30 mouse cellular contexts compared by ENCODE assay signal in the genomic region with DNA sequence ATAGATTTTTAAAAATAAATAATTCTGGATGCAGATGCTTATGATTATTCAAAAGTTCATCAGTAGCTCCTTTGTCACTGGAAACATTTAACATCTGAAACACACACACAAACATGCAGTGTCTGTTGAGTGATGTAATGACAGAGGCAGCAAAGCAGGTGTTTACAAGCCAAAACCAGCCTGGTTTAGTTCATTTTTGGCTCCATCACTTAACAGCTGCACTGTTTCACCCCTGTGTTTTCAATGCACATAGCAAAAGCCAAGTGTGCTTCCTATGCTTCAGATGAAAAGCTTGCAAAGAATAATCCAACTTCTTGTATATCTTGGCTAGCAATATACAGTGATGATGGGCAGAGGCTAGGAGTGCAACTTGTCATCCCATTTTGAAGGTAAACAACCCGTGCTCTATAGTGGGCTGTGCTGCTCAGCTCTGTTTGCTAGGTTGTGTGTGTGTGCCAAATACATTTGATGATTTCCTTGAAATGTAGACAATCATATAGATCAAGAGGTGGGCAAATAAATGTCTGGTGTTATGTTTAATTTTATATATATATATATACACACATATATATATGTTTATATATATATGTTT.
DNase-seq lines count a peak whose midpoint lies in the region; ATAC-seq and TF ChIP-seq lines count a peak whose summit lies in the region.
"Had no signal": no experiment of that assay in that cellular context is flagged by ENCODE, and none has a peak within 500 bp of the region (broad histone marks: within the 10 kb centered on the region; RNA-seq: fewer than 3 reads in every experiment).

No protein-coding gene starts in this region.

- WGBS in stomach, embryonic 15.5 days, result 46% methylated on average over 1 of the region's 1 CpGs
- WGBS in stomach, postnatal 0 days, result 37% methylated on average over 1 of the region's 1 CpGs

- no peak for TF ChIP-seq EP300 in stomach, postnatal 0 days (optimal IDR thresholded peaks at IDR 0.05)

- H3K4me3 ChIP-seq in layer of hippocampus, adult 2 months, result no peak overlapping the region
- no peak overlapping the region for H3K4me3 ChIP-seq in stomach, embryonic 15.5 days (replicated peaks)
- H3K4me3 ChIP-seq in stomach, postnatal 0 days (ENCODE audit: low read depth, low read length), result no peak overlapping the region
- H3K4me3 ChIP-seq: embryonic facial prominence, embryonic 13.5 days; erythroblast, embryonic 14.5 days; gastrocnemius, adult 2 months; heart, embryonic 13.5 days; hindbrain, embryonic 10.5 days; hindbrain, embryonic 15.5 days; kidney, embryonic 15.5 days; neural tube, embryonic 12.5 days had no signal

- H3K4me2 ChIP-seq in stomach, embryonic 15.5 days, result no peak overlapping the region
- no peak overlapping the region for H3K4me2 ChIP-seq in stomach, postnatal 0 days (replicated peaks; ENCODE audit: low read depth)
- H3K4me2 ChIP-seq: embryonic facial prominence, embryonic 13.5 days; heart, embryonic 13.5 days; hindbrain, embryonic 15.5 days; kidney, embryonic 15.5 days; midbrain, embryonic 11.5 days; neural tube, embryonic 12.5 days had no signal

- no peaks in the 10 kb centered on the region for H3K9me3 ChIP-seq in stomach, embryonic 15.5 days
- no peaks in the 10 kb centered on the region for H3K9me3 ChIP-seq in stomach, postnatal 0 days (ENCODE audit: control insufficient read depth, low read length)
- H3K9me3 ChIP-seq: embryonic facial prominence, embryonic 13.5 days; heart, embryonic 13.5 days; hindbrain, embryonic 10.5 days; hindbrain, embryonic 15.5 days; kidney, embryonic 15.5 days; neural tube, embryonic 12.5 days had no signal

- DNase-seq in heart, adult 18-20 months, result peak; percentile 34 to 36
- no peak for DNase-seq in heart, postnatal 25 days (ENCODE audit: low spot score)
- peak; percentile 2 for DNase-seq in layer of hippocampus, adult 9-11 months
- DNase-seq in layer of hippocampus, adult 2 months (ENCODE audit: low spot score in 2 of 2), result no peak
- DNase-seq in stomach, postnatal 0 days (ENCODE audit: low spot score), result no peak
- DNase-seq in retina, postnatal 1 day, result no peak
- DNase-seq in adrenal gland, adult 18-20 months (ENCODE audit: low spot score in 2 of 2), result no peak
- DNase-seq: adrenal gland, postnatal 14 days; cerebellum, adult 11-12 months; cerebellum, adult 9-11 months; embryo, embryonic 11 days; gastrocnemius, adult 2 months; gastrocnemius, postnatal 36 days; kidney, adult 18-20 months; kidney, postnatal 25 days; right cerebral cortex, postnatal 4 days; thymus, postnatal 14 days had no signal

- no peaks in the 10 kb centered on the region for H3K4me1 ChIP-seq in stomach, embryonic 15.5 days
- no peaks in the 10 kb centered on the region for H3K4me1 ChIP-seq in stomach, postnatal 0 days (replicated peaks; ENCODE audit: control insufficient read depth, insufficient read depth)
- H3K4me1 ChIP-seq: embryonic facial prominence, embryonic 13.5 days; heart, embryonic 13.5 days; hindbrain, embryonic 10.5 days; hindbrain, embryonic 15.5 days; kidney, embryonic 15.5 days; neural tube, embryonic 12.5 days had no signal

- no peaks in the 10 kb centered on the region for H3K27me3 ChIP-seq in stomach, embryonic 15.5 days (replicated peaks)
- H3K27me3 ChIP-seq in stomach, postnatal 0 days (ENCODE audit: control insufficient read depth, insufficient read depth, low read length), result no peaks in the 10 kb centered on the region
- H3K27me3 ChIP-seq: embryonic facial prominence, embryonic 13.5 days; heart, embryonic 13.5 days; hindbrain, embryonic 15.5 days; kidney, embryonic 15.5 days; neural tube, embryonic 12.5 days; Patski had no signal

- no peak for TF ChIP-seq CTCF in layer of hippocampus, adult 2 months (conservative IDR thresholded peaks at IDR 0.05)
- TF ChIP-seq CTCF in stomach, postnatal 0 days (IDR thresholded peaks at IDR 0.05; ENCODE audit: low read depth), result no peak

- no peak overlapping the region for H3K9ac ChIP-seq in stomach, embryonic 15.5 days
- no peak overlapping the region for H3K9ac ChIP-seq in stomach, postnatal 0 days (ENCODE audit: low read length)
- H3K9ac ChIP-seq: embryonic facial prominence, embryonic 13.5 days; heart, embryonic 13.5 days; hindbrain, embryonic 15.5 days; kidney, embryonic 15.5 days; neural tube, embryonic 12.5 days had no signal

- no peak overlapping the region for H3K27ac ChIP-seq in layer of hippocampus, adult 2 months
- H3K27ac ChIP-seq in stomach, embryonic 15.5 days, result no peak overlapping the region
- no peak overlapping the region for H3K27ac ChIP-seq in stomach, postnatal 0 days (replicated peaks)
- H3K27ac ChIP-seq: embryonic facial prominence, embryonic 13.5 days; gastrocnemius, adult 2 months; heart, embryonic 13.5 days; hindbrain, embryonic 10.5 days; hindbrain, embryonic 15.5 days; kidney, embryonic 15.5 days; neural tube, embryonic 12.5 days had no signal

- intact Hi-C loops in heart, postnatal 25 days (cut with DNase I), result no loop called here

- no peaks in the 10 kb centered on the region for H3K36me3 ChIP-seq in stomach, embryonic 15.5 days
- H3K36me3 ChIP-seq in stomach, postnatal 0 days (ENCODE audit: control insufficient read depth, insufficient read depth, low read length), result no peaks in the 10 kb centered on the region
- H3K36me3 ChIP-seq: embryonic facial prominence, embryonic 13.5 days; heart, embryonic 13.5 days; hindbrain, embryonic 10.5 days; hindbrain, embryonic 15.5 days; kidney, embryonic 15.5 days; neural tube, embryonic 12.5 days had no signal

- 0 out of 2 replicates have a peak, but pooled peaks have one; percentile 31 for ATAC-seq in stomach, embryonic 15.5 days (ENCODE audit: insufficient read depth, low FRiP score, low read depth)
- ATAC-seq in stomach, postnatal 0 days (ENCODE audit: low FRiP score, low TSS enrichment), result no peak
- ATAC-seq: forebrain, embryonic 16.5 days; inflammation-experienced regulatory T-cells, adult 6 months; midbrain, embryonic 16.5 days; Patski had no signal

Comparison
In these comparisons a context has a peak if more than half of its experiments do, and no peak if none do; other contexts are left out.
1. DNase-seq: peak in heart, adult 18-20 months (2 of 2) and layer of hippocampus, adult 9-11 months (single experiment); none in heart, postnatal 25 days (single experiment), layer of hippocampus, adult 2 months (0 of 2), stomach, postnatal 0 days (single experiment), retina, postnatal 1 day (single experiment) and adrenal gland, adult 18-20 months (0 of 2).